In genomic region chr5:80842531-80842930, GRCm38 (mm10) we compare ENCODE assay signal across 27 mouse cellular contexts.
DNase-seq lines count a peak whose midpoint lies in the region; ATAC-seq and TF ChIP-seq lines count a peak whose summit lies in the region.
"Had no signal": no experiment of that assay in that cellular context is flagged by ENCODE, and none has a peak within 500 bp of the region (broad histone marks: within the 10 kb centered on the region; RNA-seq: fewer than 3 reads in every experiment).

No protein-coding gene starts in this region.

- DNase-seq in 3T3-L1 (ENCODE audit: low read depth, low spot score) (peak; percentile 51), adipocyte (ENCODE audit: low spot score) (peak; percentile 40)
- peak; percentile 90 for DNase-seq in Muller cell, postnatal 12 days (ENCODE audit: inconsistent ontology term)
- peak; percentile 23 for DNase-seq in fibroblast of lung, adult 2 months (ENCODE audit: low read depth)
- no peak for DNase-seq in natural killer cell, adult 2 months (ENCODE audit: low spot score in 2 of 2)
- DNase-seq in lung, adult 2 months: no peak
- DNase-seq: adrenal gland, adult 2 months; adrenal gland, postnatal 10 days; adrenal gland, postnatal 25 days; B cell, adult 2 months; cerebellum, adult 11-12 months; cerebellum, adult 2 months; cerebellum, adult 9-10 months; cerebellum, postnatal 10 days; cerebellum, postnatal 25 days had no signal

- no peaks in the 10 kb centered on the region for H3K4me1 ChIP-seq in lung, adult 2 months (ENCODE audit: control insufficient read depth, insufficient read depth, low read length)
- no peaks in the 10 kb centered on the region for H3K4me1 ChIP-seq in intestine, embryonic 15.5 days (replicated peaks)
- H3K4me1 ChIP-seq: embryonic facial prominence, embryonic 10.5 days; embryonic facial prominence, embryonic 12.5 days; forebrain, embryonic 10.5 days; forebrain, embryonic 12.5 days had no signal

- WGBS in lung, adult 2 months: 38% methylated on average over 1 of the region's 1 CpGs
- 74% methylated on average over 1 of the region's 1 CpGs for WGBS in intestine, embryonic 15.5 days

- H3K4me3 ChIP-seq in lung, adult 2 months (replicated peaks; ENCODE audit: extremely low read depth, low read depth, low read length): no peak overlapping the region
- no peak overlapping the region for H3K4me3 ChIP-seq in intestine, embryonic 15.5 days (replicated peaks)
- H3K4me3 ChIP-seq: embryonic facial prominence, embryonic 10.5 days; embryonic facial prominence, embryonic 12.5 days; forebrain, embryonic 10.5 days; forebrain, embryonic 12.5 days had no signal

- no peak overlapping the region for H3K4me2 ChIP-seq in intestine, embryonic 15.5 days (replicated peaks)
- H3K4me2 ChIP-seq: embryonic facial prominence, embryonic 12.5 days; forebrain, embryonic 12.5 days had no signal

- no peaks in the 10 kb centered on the region for H3K36me3 ChIP-seq in intestine, embryonic 15.5 days
- H3K36me3 ChIP-seq: embryonic facial prominence, embryonic 10.5 days; embryonic facial prominence, embryonic 12.5 days; forebrain, embryonic 10.5 days; forebrain, embryonic 12.5 days; G1E had no signal

- no peak for ATAC-seq in intestine, embryonic 15.5 days
- ATAC-seq: activated CD4-positive, CD25-positive, alpha-beta regulatory T cell, adult 4 months; CD4-positive, CD25-positive, alpha-beta regulatory T cell, adult 4 months; forebrain, embryonic 14.5 days; forebrain, embryonic 16.5 days; Patski had no signal

- no peak for TF ChIP-seq CTCF in lung, adult 2 months (IDR thresholded peaks at IDR 0.05; ENCODE audit: insufficient read depth, low read length)

- H3K27ac ChIP-seq in intestine, embryonic 15.5 days: no peak overlapping the region
- H3K27ac ChIP-seq: embryonic facial prominence, embryonic 10.5 days; embryonic facial prominence, embryonic 12.5 days; forebrain, embryonic 10.5 days; forebrain, embryonic 12.5 days had no signal

- H3K9ac ChIP-seq in intestine, embryonic 15.5 days: no peak overlapping the region
- H3K9ac ChIP-seq: embryonic facial prominence, embryonic 12.5 days; forebrain, embryonic 12.5 days had no signal

- no peaks in the 10 kb centered on the region for H3K27me3 ChIP-seq in intestine, embryonic 15.5 days (replicated peaks)
- H3K27me3 ChIP-seq: CH12.LX; embryonic facial prominence, embryonic 12.5 days; forebrain, embryonic 12.5 days had no signal

- H3K9me3 ChIP-seq in intestine, embryonic 15.5 days: no peaks in the 10 kb centered on the region
- H3K9me3 ChIP-seq: embryonic facial prominence, embryonic 10.5 days; embryonic facial prominence, embryonic 12.5 days; forebrain, embryonic 10.5 days; forebrain, embryonic 12.5 days; G1E had no signal

- TF ChIP-seq POLR2A in lung, adult 2 months (IDR thresholded peaks at IDR 0.05; ENCODE audit: borderline replicate concordance, extremely low read depth, low read depth, low read length): no peak

Comparison
In these comparisons a context has a peak if more than half of its experiments do, and no peak if none do; other contexts are left out.
1. DNase-seq: peak in 3T3-L1 (single experiment), Muller cell, postnatal 12 days (single experiment), adipocyte (single experiment) and fibroblast of lung, adult 2 months (single experiment); none in natural killer cell, adult 2 months (0 of 2) and lung, adult 2 months (single experiment).